Mouse (Mus musculus) bone marrow macrophage, adult 2 months (primary cell): ENCODE measurements around the gene Slc6a17.

ENCODE experiments used
- CTCF ChIP-seq: IDR thresholded peaks from 2 replicates; pipeline ENCODE4 v1.5.1; 2012; ENCODE audit warnings: low read depth, mild to moderate bottlenecking, low read length, moderate library complexity
- POLR2A ChIP-seq: IDR thresholded peaks from 2 replicates; pipeline ENCODE4 v1.6.1; 2012; ENCODE audit warnings: mild to moderate bottlenecking, low read depth, low read length, borderline replicate concordance

DNA sequence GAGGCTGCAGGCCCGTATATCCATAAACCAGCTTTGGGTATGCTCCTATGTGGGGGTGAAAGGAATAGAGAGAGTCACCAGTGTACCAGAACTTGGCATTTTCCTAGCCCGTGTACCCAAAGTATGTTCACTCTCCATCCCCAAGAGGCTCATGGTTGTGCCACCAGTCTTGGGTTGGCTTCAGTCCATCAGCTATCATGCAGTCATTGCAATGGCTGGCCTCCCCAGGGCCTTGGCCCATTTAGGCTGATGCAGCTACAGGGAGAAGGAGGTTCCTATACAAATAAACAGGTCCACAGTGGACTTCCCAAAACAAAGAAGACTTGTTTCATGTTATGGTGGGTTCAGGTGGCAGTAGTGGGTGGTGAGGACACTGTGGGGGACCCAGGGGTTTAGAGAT, 80.2 kb downstream of the Slc6a17 start:
- no peak for TF ChIP-seq CTCF
- no peak for TF ChIP-seq POLR2A
